Mouse (Mus musculus) retina, postnatal 7 days (tissue): ENCODE data around the gene Dhx30.
A peak's percentile ranks its signal among the peaks of the same experiment; 100 is the strongest.
"Not testable (repeated sequence)": the region's sequence is repeated elsewhere in the genome, so short reads cannot be mapped to it uniquely, and the experiment has no call there.

ENCODE experiments used
- DNase-seq: peaks from one replicate; pipeline ENCODE4 v3.0.0-alpha.2; 2012; ENCODE audit warnings: low read depth, low spot score

Gene Dhx30

DNA sequence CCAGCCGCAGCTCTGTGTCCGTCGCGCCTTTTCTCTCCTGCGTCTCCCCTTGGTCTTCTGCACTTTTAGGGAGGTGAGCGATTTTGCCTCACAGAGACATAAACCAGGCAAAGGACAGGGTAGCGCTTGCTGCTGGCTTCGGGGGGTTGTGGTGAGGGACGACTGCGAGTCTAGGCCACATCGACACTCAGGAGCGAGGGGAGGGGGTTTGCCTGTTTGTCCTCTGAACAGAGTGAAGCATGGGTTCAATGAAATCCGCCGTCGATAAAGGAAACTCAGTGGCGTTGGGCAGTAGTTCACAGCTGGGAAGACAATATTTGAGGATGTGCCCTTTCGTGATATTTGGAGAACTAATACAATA is at the start of gene Dhx30:
Gene Dhx30 (minus strand): TSS at position 52 of the 361 bp plus-strand sequence.
- DNase-seq, result no peak

DNA sequence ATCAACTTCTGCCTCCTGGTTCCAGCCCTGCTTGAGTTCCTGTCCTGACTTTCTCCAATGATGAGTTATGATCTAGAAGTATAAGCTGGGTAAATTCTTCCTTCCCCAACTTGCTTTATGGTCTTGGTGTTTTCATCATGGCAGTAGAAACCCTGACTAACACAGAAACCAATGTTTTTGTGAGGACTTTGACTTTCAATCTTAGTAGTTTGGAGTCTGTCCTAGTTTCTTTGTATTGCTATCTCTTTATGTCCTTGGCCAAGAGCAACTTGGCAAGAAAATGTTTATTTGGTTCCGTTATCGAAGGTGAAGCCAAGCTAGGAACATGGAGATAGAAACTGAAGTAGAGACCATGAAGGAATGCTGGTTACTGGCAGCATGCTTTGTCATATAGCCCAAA is 45.4 kb upstream of the Dhx30 start:
- DNase-seq, result no peak

DNA sequence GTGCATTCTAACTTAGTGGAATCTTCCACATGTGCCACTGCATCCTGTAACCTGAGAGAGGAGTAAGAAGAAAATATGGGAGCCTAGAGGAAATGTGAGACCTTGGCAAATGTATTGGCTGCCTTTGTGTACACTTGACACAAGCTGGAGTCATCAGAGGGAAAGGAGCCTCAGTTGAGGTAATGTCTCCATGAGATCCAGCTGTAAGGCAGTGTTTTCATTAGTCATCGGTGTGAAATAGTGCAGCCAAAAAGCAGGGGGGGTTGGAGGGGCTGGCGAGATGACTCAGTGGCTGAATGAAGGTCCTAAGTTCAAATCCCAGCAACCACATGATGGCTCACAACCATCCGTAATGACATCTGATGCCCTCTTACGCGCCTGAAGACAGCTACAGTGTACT is 44.8 kb upstream of the Dhx30 start:
- no peak for DNase-seq

DNA sequence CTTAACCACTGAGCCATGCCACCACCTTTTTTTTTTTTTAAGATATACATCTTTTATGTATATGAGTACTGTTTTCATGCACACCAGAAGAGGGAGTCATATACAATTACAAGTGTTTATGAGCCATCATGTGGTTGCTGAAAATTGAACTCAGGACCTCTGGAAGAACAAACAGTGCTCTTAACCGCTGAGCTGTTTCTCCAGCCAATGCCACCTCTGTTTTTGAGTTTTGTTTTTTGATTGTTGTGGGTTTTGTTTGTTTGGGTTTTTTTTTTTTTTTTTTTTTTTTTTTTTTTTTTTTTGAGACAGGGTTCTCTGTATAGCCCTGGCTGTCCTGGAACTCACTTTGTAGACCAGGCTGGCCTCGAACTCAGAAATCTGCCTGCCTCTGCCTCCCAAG is 42.9 kb upstream of the Dhx30 start:
- not testable (repeated sequence) for DNase-seq

DNA sequence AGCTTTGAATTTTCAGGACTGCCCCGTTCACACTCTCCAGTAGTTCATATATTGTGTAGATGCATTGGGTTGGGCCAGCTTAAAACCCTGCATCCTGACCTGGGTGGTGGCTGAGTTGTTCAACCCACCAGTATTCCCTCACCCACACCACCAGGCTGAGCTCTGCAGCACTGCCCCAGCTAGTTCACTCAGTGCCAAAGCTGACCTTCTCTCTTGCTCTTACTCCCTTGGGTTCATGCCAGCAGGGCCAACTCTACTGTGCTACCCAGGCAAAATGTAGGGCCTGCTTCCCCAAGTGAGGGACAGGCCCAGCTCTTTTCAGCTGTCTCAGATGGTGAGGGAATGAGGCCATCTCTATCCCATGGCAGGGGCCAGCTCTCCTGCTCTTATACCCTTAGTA is 41.4 kb upstream of the Dhx30 start:
- no peak for DNase-seq

DNA sequence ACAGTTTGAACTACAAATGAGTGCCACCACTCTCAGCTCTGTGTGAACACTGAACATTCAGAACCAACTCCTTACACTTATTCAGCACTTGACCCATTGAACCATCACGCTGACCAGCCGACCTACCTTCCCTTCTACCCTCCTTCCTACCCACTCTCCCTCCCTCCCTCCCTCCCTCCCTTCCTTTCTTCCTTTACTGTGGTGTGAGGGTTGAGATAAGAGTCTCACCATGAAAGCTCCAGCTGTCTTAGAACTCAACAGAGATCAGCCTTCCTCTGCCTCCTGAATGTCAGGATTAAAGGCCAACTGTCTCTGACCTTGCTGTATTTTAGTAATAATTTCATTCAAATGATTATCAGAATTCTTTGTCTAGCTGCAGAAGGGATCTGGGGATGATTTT is 31.0 kb upstream of the Dhx30 start:
- DNase-seq, result no peak

DNA sequence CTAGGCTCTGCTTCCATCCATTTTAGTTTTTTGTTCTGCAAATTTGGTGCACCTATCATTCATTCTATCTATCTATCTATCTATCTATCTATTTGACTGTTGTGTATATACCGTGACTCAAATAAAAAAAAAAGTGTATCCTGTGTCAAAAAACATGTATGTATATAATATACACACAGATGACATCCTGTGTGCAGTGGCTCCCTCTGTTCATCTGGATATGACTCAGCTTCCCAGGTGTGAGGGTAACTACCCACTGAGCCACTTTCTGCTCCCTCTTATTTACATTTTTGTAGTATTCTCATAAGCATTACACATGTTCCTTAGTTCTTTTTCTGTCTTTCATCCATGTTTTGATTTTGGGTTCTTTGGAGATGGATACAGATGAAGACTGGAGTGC is 24.5 kb upstream of the Dhx30 start:
- no peak for DNase-seq

DNA sequence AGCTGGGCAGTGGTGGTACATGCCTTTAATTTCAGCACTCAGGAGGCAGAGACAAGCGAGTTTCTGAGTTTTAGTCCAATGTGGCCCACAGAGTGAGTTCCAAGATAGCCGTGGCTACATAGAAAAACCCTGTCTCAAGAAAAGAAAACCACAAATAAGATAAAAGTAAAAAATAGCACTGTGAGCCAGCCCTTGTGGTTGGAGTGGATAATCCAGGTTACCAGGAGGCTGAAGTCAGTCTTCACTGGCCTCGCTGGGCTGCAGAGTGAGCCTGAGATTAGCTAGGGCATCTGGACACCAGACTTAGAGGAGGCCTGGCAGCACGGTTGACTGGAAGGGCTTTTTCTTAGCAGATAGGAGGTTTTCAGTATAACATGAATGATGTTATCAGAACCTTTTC is 21.5 kb upstream of the Dhx30 start:
- DNase-seq, result no peak

DNA sequence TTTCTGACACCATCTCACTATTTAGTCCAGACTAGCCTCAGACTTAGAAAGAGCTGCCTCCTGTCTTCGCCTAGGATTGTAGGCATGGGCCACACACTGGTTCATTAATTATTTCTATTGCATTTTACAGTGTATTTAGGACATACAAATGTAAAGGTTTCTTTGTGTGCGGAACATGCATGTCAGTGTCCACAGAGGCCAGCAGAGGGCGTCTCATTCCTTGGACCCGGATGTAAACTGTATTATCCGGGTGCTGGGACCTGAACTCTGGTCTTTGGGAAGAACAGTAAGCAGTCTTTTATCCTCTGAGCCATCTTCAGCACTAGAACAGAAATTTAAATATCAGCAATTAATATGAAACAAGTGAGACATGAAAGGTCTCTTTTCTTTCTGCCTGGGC is 16.5 kb upstream of the Dhx30 start:
- no peak for DNase-seq

DNA sequence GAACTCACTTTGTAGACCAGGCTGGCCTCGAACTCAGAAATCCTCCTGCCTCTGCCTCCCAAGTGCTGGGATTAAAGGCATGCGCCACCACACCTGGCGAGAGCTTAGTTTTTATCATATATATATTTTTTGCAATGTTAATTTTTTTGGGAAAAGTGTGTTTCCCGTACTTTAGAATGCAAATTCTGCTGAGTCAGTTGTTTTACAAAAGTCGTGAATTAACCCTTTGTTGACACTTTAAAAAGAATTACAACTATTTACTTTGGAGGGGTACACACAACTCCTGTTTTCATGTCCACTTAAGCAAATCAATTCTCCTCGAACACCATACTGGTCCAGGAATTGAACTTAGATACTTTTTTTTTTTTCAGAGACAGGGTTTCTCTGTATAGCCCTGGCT is 15.3 kb upstream of the Dhx30 start:
- DNase-seq, result no peak

DNA sequence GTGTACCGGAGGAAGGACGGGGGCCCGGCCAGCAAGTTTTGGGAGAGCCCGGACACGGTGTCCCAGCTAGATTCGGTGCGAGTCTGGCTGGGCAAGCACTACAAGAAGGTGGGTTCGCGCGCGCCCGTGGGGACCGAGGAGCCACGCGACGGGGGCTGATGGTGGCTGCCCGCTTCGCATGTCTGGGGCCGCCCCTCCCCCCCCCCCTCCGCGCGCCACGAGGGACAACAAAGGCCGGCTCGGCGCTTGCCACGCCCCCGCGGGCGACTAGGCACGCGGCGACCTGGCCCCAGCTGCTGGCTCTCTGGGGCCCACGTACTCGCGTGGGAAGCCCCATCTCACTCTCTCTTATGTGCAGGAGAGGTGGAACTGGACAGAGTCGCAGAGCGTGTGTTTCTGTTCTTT is 14.6 kb upstream of the Dhx30 start:
- DNase-seq, result peak; percentile 25

DNA sequence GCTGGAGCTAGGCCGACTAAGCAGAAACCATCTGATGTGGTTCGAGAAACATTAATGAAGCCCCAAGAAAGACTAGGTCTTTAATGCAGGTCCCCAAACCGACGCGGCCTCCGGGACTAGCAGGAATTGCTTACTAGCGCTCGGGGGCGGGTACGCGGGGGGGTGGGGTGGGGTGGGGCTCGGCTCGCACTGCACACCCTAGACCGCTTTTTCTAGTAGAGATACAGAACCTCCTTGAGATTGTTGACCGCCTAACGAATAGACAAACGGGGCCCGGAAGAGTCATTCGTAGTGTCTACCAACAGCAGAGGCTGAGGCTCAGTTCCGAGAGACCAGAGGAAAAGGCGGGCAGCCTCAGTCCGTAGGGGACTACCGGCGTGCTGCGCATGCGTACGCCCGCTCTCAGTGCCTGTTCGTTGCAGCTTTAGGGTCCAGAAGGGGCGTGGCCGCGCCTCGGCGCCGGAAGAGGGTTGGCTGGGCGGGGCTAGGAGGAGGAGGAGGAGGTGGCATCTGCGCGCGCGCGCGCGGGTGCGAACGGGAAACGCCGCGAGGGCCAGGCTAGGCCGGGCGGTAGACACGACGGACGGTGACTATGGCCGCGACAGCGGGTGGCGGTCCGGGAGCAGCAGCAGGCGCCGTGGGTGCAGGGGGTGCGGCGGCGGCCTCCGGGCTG is 14.0 kb upstream of the Dhx30 start:
- peak; percentile 98 for DNase-seq

DNA sequence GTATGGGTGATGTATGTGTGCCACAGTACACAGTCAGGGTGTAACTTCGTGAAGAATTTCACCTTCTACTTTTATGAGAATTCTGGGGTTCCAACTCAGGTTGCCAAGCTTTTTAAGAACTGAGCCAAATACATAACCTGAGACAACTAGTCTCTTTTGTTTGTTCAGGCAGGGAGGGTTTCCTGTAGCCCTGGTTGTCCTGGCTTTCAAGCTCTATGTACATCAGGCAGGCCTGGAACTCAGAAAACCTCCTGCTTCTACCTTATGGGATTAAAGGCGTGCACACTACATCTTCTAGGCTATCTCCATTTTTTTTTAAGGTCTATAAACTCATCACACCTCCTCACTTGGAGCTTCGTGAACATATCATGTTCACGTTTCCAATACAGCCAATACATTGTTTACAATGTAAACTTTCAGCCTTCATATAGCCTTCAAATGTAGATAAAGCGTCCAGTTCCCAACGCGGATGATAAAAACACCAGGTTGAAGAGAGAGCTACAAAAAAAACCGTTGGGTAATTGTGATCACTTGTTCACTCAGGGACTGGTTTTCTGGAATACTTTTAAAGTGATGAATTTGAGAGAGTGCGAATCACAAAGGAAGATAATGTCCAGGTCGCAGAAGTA is 13.4 kb upstream of the Dhx30 start:
- DNase-seq, result no peak

DNA sequence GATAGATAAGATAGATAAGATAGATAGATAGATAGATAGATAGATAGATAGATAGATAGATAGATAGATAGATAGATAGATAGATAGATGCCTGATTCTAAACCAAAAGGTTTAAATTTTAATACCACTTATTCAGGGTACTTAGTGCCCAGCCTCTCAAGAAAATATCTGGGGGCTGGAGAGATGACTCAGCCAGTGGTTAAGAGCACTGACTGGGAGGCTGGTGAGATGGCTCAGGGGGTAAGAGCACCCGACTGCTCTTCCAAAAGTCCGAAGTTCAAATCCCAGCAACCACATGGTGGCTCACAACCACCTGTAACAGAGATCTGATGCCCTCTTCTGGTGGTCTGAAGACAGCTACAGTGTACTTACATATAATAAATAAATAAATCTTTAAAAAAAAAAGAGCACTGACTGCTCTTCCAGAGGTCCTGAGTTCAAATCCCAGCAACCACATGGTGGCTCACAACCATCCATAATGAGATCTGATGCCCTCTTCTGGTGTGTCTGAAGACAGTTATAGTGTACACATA is 6.4 kb upstream of the Dhx30 start:
- not testable (repeated sequence) for DNase-seq

DNA sequence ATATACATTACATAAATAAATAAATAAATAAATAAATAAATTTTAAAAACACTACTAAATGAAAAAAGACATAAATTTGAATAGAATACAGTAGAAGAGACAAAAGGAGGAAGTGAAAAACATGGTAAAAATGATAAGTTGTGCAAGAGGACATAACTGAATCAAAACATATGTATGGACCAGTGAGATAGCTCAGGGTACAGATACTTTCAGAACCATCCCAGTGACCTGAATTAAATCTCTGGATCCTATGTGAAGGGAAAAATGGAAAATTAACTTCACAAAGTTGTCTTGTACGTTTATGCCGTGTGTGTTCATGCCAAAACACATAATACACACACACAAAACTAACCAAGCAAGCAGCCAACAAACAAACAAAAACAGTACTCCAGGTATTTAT is 5.7 kb upstream of the Dhx30 start:
- no peak for DNase-seq

DNA sequence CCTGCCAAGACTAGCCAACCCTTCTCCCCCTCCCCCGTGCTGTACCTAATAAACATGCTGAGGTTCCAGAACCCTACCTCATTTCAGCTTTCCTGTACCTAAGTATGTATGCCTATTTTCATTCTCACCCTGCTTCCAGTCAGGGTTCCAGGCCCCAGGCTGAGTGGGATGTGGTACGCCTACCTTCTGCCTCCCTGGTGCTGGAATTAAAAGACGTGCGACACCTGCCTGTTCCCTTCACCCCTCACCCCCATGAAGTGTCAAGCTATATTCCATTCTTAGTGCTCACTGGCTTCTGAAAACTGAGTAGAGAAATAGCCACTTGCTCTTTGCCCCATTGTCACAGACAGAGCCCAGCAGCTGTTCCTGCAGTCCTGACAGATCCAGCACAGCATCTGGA is 3.8 kb upstream of the Dhx30 start:
- DNase-seq, result no peak

DNA sequence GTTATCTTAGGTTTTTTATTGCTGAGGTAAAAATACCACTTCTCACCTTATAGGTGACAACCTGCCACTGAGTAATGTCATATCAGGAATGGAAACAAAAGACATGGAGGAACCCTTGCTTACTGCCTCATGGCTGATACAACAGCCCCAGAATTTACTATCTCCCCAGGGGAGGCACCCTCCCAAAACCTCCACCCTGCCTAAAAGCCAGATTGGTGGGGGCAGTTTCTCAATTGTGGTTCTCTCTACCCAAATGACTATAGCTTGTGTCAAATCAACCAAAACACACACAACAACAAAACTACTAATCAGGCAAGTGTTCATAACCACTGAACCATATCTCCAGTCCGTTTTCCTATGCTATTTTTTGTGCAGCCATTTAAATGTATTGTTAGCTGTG is 619 bp upstream of the Dhx30 start:
- DNase-seq, result no peak

DNA sequence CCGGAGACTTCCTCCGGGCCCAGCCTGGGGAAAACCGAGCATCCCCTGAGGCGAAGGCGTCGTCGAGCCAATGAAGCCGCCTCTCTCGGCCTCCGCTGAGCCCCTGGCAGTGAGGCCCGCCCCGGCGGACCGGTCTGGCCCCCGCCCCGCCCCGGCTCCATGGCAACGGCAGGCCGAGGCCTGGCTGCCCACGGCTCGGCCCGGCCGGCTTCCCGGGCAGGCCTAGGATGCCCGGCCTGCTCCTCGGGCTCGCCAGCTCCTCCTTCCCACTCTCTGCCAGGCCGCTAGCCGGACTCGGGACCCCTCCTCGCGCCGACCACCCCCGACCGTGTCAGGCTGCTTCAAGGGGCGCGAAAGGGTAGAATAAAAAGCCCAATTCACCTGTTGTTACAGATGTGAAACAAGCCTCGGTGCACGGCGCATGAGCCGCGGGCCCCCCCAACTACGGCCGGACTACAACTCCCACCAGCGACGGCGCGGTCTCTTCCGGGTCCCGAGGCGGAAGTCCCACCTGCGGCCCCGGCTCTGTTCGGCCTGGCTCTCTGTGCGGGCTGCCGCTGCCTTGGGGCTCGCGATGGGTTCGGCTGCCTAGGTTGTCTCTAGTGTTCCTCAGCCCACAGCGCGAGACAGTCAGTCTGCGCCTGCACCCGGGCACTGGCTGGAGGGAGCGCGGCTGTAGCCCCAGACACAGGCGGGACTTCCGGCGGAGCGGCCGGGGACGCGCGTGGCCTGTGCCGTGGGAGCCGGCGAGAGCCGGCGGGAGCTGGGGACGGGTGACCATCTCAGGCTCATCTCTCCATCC is 452 bp downstream of the Dhx30 start, which contains the start of gene Smarcc1:
Gene Smarcc1 (plus strand): TSS at position 732 of the 802 bp plus-strand sequence.
- DNase-seq, result peak; percentile 77

DNA sequence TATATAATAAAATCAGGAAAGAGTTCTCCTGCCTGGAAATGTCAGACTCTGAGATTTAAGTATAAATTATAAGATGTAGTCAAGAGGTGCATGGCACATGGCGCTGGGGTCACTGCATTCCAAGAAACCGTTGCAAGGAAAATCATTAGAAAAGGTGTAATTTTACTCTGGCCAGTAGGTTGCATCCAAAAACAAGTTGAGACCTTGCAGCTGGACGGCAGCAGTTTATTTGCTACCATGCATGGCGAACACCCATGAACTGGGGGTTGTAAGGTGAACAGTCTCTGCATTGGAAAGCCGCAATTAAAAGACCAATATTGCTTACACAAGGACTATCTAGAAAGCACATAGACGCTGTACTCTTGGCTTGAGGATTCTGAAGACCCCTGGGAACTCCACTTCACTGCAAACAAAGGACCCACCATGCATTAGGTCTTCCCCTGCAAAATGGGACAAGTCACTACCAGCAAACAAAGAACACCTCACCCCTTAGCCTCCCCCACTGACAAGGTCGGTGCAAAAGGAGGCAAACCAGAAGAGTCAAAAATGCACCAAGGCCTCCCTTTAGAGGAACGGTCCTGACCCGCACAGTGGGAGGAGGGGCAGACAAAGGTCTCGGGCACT is 1.2 kb downstream of the Dhx30 start:
- no peak for DNase-seq

DNA sequence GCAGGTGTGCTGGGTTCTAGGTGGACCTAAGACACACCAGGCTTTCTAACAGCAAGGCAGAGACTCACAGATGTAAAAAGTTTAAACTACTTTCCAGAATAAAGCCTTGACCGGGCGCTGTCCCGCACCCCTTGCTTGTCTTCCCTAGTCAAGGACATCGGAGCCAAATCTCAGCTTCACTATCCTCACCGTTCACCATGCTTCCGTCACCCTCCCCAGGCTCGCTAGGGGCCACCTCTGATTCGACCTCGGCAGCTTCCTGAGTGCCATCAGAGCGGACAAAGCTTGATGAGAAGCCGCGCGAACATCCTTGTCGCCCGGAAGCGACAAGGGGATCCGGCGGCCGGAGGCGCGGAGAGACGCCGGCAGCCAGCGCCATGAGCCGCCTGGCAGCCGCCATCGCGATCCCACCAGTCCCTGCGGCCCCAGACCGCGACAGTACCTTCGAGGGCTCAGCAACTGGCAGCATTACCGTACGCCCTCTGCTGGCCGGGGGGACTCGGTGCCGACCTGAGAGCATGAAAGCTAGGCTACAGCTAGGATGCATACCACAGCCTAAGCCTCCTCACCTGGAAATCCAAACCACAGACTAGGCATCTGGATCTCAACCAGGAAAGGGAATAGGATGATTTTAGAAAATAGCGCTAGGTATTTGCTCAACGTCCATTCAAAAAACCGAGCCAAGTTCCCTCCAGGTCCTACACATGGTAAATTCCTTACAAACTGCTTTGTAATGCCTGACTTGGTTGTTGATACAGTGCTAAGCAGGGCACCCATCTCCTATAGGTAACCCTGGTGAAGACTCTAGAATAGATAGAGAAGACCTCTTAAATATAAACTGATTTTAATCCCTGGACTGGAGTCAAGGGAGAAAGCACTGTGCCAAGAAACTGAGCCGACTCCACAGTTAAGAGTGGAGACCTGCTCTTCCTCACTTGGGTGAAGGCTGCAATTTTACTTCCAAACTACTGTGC is 16.7 kb downstream of the Dhx30 start:
- DNase-seq, result peak; percentile 84

DNA sequence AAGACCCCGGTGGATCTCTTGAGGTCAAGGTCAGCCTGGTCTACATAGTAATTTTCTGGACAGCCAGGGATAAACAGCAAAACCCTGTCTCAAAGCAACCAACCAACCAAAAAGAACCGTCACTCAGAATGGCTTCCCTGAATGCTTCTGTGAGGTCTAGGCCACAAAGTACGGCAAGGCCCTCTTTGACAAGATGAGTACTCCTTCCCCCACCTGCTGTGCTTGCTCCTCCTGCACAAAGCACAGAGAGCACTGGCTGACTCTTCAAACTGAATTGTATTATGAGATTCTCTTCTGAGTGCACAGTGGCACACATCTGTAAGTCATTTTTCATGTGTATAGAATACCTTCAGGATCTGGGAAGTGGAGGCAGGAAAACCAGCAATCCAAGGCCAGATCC is 19.8 kb downstream of the Dhx30 start:
- DNase-seq, result no peak
